Mouse (Mus musculus) cerebellum, adult 11 months (tissue): ENCODE measurements at regions not wholly inside any gene's neighbourhood (a gene's known extent, or its start where the extent isn't known, plus 50 kb on each side); places are given as distances from the start of the nearest gene placed in this dataset.

Source experiments
- DNase-seq: peaks from one replicate; pipeline ENCODE4 v3.0.0; 2022

GRCm38 (mm10) chr9:91151893-91152292, 210.3 kb upstream of the Zic4 start:
- no peak for DNase-seq

GRCm38 (mm10) chr9:91159311-91159710, 202.9 kb upstream of the Zic4 start:
- DNase-seq = no peak

- DNase-seq = no peak
Observed at GRCm38 (mm10) chr9:91167871-91168270, 194.3 kb upstream of the Zic4 start.

GRCm38 (mm10) chr9:91193221-91193620, 169.0 kb upstream of the Zic4 start:
- DNase-seq = no peak

- DNase-seq = no peak
Observed at GRCm38 (mm10) chr9:91193954-91194353, 168.3 kb upstream of the Zic4 start.

GRCm38 (mm10) chr9:91207281-91207680, 154.9 kb upstream of the Zic4 start:
- DNase-seq = no peak

GRCm38 (mm10) chr9:91227673-91228440, 134.4 kb upstream of the Zic4 start:
- no peak for DNase-seq

- DNase-seq = no peak
Observed at GRCm38 (mm10) chr9:91228525-91228924, 133.7 kb upstream of the Zic4 start.

GRCm38 (mm10) chr9:91253886-91254285, 108.3 kb upstream of the Zic4 start:
- DNase-seq = no peak

GRCm38 (mm10) chr9:91291340-91291739, 70.9 kb upstream of the Zic4 start:
- DNase-seq = no peak
